Mouse (Mus musculus) small intestine, adult 2 months (tissue): Measurements from ENCODE around the gene Ikzf4.

Experiments used
- CTCF ChIP-seq: fragments of 200-500 bp; IDR thresholded peaks from 2 replicates; pipeline ENCODE4 v1.5.1; 2012; ENCODE audit warnings: low read depth, mild to moderate bottlenecking, control low read depth, inconsistent platforms, low read length, moderate library complexity, mixed read lengths; ENCODE audit not compliant: insufficient replicate concordance, insufficient read length; ENCODE audit errors: extremely low read depth
- POLR2A ChIP-seq: fragments of 200-500 bp; IDR thresholded peaks from 2 replicates; pipeline ENCODE4 v1.6.1; 2012; ENCODE audit warnings: low read depth, mild to moderate bottlenecking, control low read depth, inconsistent platforms, low read length, moderate library complexity

DNA sequence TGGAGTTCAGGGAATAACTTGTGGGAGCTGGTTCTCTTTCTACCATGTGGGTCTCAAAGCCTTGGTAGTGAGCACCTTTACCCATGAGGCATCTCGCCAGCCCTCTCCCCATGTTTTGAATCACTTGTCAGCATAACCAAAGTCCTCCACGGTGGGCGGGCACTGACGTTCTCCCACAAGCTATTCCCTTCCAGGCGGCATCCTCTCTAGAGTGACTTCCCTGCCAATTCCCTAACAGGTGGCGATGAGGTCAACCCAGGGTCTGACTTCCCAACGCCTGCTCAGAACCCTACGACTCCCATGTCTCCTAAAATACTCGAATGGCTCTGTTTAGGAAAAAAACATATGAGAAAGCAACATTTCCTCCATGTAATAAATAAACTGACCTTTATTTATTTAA is 12.1 kb upstream of the Ikzf4 start:
- TF ChIP-seq CTCF: no peak
- TF ChIP-seq POLR2A: no peak
